Mouse (Mus musculus): ENCODE results near the gene Eps8l2.

- TF ChIP-seq POLR2A (IDR thresholded peaks at IDR 0.05; ENCODE audit: insufficient read depth, low read length) (no peak), CTCF (IDR thresholded peaks at IDR 0.05; ENCODE audit: low read depth, low read length) (no peak)
Observed at GRCm38 (mm10) chr7:141341689-141342226, 3.1 kb downstream of the Eps8l2 start.
